ENCODE assay signal across 6 mouse cellular contexts in the genomic region with DNA sequence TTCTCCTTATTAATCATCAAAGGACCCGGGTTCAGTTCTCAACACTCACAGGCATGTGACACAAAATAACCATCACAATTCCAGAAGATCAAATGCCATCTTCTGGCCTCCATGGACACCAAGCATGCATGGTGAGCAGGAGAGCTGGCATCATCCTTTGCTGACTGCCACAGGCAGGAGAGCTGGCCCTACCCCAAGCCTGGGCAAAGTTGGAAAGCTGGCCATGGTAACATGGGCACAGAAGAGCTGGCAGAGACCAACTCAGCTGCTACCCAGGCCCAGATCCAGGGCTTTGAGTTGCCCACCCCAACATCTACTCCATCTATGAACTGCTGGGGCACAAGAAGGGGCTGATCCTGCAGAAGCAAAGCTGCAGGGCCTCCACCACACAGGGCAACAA.
"Had no signal": no experiment of that assay in that cellular context is flagged by ENCODE, and none has a peak within 500 bp of the region (broad histone marks: within the 10 kb centered on the region; RNA-seq: fewer than 3 reads in every experiment).

No protein-coding gene starts in this region.

- DNase-seq: kidney, adult 8-10 months; kidney, postnatal 10 days; kidney, postnatal 36 days; liver, postnatal 0 days; spleen, adult 18-20 months; thymus, postnatal 25 days had no signal
